Mouse (Mus musculus): ENCODE measurements around the gene Tex2.
A peak's percentile ranks its signal among the peaks of the same experiment; 100 is the strongest.
"Not testable (repeated sequence)": the region's sequence is repeated elsewhere in the genome, so short reads cannot be mapped to it uniquely, and the experiment has no call there.

Gene Tex2

GRCm38 (mm10) chr11:106577624-106578355 is 35.4 kb downstream of the Tex2 start:
- DNase-seq: not testable (repeated sequence)

- no peak for DNase-seq
These were observed 38.8 kb downstream of the Tex2 start for GRCm38 (mm10) chr11:106574456-106574855.

GRCm38 (mm10) chr11:106573476-106574240 is 39.6 kb downstream of the Tex2 start:
- DNase-seq: no peak

- peak in 1 of 2 experiments; percentile 35 for DNase-seq
These were observed 40.3 kb downstream of the Tex2 start for GRCm38 (mm10) chr11:106572958-106573357.

- peak; percentile 41 to 78 for DNase-seq
These were observed 41.0 kb downstream of the Tex2 start for GRCm38 (mm10) chr11:106572020-106572782.

GRCm38 (mm10) chr11:106571026-106571983 is 41.9 kb downstream of the Tex2 start:
- no peak for DNase-seq

GRCm38 (mm10) chr11:106568329-106568960 is 44.8 kb downstream of the Tex2 start:
- no peak for DNase-seq

- DNase-seq: no peak
These were observed 47.0 kb downstream of the Tex2 start for GRCm38 (mm10) chr11:106566040-106566785.

- DNase-seq: no peak
These were observed 49.0 kb downstream of the Tex2 start for GRCm38 (mm10) chr11:106564261-106564660.

GRCm38 (mm10) chr11:106562707-106563106 is 50.5 kb downstream of the Tex2 start:
- no peak for DNase-seq

- no peak for DNase-seq
These were observed 53.5 kb downstream of the Tex2 start for GRCm38 (mm10) chr11:106559773-106560172.

- DNase-seq: peak; percentile 48 to 68
These were observed 55.2 kb downstream of the Tex2 start for GRCm38 (mm10) chr11:106558008-106558407.

- no peak for DNase-seq
These were observed 55.8 kb downstream of the Tex2 start for GRCm38 (mm10) chr11:106557398-106557797.

GRCm38 (mm10) chr11:106556689-106557088 is 56.5 kb downstream of the Tex2 start:
- DNase-seq: peak in 1 of 2 experiments; percentile 67

GRCm38 (mm10) chr11:106555805-106556615 is 57.2 kb downstream of the Tex2 start:
- peak; percentile 60 to 85 for DNase-seq

GRCm38 (mm10) chr11:106550398-106550797 is 62.8 kb downstream of the Tex2 start:
- no peak for DNase-seq

GRCm38 (mm10) chr11:106546081-106546480 is 67.1 kb downstream of the Tex2 start:
- DNase-seq: no peak

- no peak for DNase-seq
These were observed 68.3 kb downstream of the Tex2 start for GRCm38 (mm10) chr11:106544916-106545315.

GRCm38 (mm10) chr11:106544133-106544532 is 69.1 kb downstream of the Tex2 start:
- DNase-seq: no peak

- DNase-seq: no peak
These were observed 70.2 kb downstream of the Tex2 start for GRCm38 (mm10) chr11:106543006-106543405.

Data from kidney, postnatal 25 days (tissue).